Mouse (Mus musculus): ENCODE results near the gene Begain. TPM values are rescaled to one million over a fixed set of nuclear protein-coding genes. Genes with fewer than 3 reads are reported as not detected.

Gene Begain
- total RNA-seq, 2 experiments from 2014 or later: 0.51 to 0.67 TPM

GRCm38 (mm10) chr12:108984471-108984870, 83.5 kb downstream of the Begain start:
- intact Hi-C loops (cut with DNase I): no loop called here
- no peak for DNase-seq

- DNase-seq: no peak
- intact Hi-C loops (cut with DNase I): no loop called here
Measured at GRCm38 (mm10) chr12:108983496-108983895, 84.5 kb downstream of the Begain start.

DNA sequence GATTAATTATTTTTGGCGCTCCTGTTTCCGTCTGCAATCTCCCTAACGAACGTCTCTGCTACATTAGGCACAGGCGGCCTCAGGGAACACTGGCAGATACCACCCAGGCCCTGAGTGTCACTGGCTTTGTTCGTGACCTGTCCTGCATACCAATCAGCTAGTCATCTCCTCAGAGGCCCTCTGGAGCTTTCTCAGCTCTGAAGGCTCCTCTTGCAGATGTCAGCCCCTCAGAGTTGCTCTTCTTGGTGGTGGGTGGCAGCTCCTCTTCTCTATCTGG, 85.4 kb downstream of the Begain start:
- DNase-seq: no peak
- intact Hi-C loops (cut with DNase I): no loop called here

Other genes starting within 250 kb of the Begain start
- gene Slc25a29, start 232.3 kb downstream of the Begain start, total RNA-seq (2021): 1 to 10 TPM; 5.7 to 6.0 TPM
- 1 to 10 TPM; 5.1 to 7.9 TPM for gene Slc25a47, start 232.2 kb downstream of the Begain start, total RNA-seq (2021)
- 1 to 10 TPM; 4.7 to 6.5 TPM for gene Wdr25, start 174.6 kb downstream of the Begain start, total RNA-seq (2021)
- 10 to 100 TPM; 32.2 to 36.7 TPM for gene Wars, start 174.0 kb downstream of the Begain start, total RNA-seq (2021)